Mouse (Mus musculus) brain, embryonic 18.5 days (tissue): ENCODE data around the gene Fcrls.

Source experiments
- DNase-seq: peaks from one replicate; pipeline ENCODE4 v3.0.0-alpha.2; 2012; ENCODE audit warnings: low read depth, low spot score

Fcrls gene

GRCm38 (mm10) chr3:87263436-87263835 lies at the start of gene Fcrls:
Gene Fcrls, minus strand, starts transcription at chr3:87263738.
- DNase-seq = no peak

- no peak for DNase-seq
These were observed 46.4 kb upstream of the Fcrls start for GRCm38 (mm10) chr3:87309922-87310321.

GRCm38 (mm10) chr3:87299901-87300300 lies 36.4 kb upstream of the Fcrls start:
- DNase-seq = no peak

GRCm38 (mm10) chr3:87274372-87274771 lies 10.8 kb upstream of the Fcrls start:
- DNase-seq = no peak

- no peak for DNase-seq
These were observed 3.0 kb upstream of the Fcrls start for GRCm38 (mm10) chr3:87266581-87266980.

- no peak for DNase-seq
These were observed 8.3 kb downstream of the Fcrls start for GRCm38 (mm10) chr3:87255239-87255638.

GRCm38 (mm10) chr3:87249571-87249970 lies 14.0 kb downstream of the Fcrls start:
- DNase-seq = no peak

- DNase-seq = no peak
These were observed 16.2 kb downstream of the Fcrls start for GRCm38 (mm10) chr3:87247292-87247691.

- DNase-seq = peak; percentile 34
These were observed 19.9 kb downstream of the Fcrls start for GRCm38 (mm10) chr3:87243654-87244053.

- DNase-seq = no peak
These were observed 22.6 kb downstream of the Fcrls start for GRCm38 (mm10) chr3:87240909-87241308.

- DNase-seq = no peak
These were observed 39.9 kb downstream of the Fcrls start for GRCm38 (mm10) chr3:87223636-87224035.

GRCm38 (mm10) chr3:87222346-87222745 lies 41.2 kb downstream of the Fcrls start:
- no peak for DNase-seq

- DNase-seq = no peak
These were observed 48.4 kb downstream of the Fcrls start for GRCm38 (mm10) chr3:87215176-87215575.

GRCm38 (mm10) chr3:87214221-87214864 lies 49.2 kb downstream of the Fcrls start:
- no peak for DNase-seq

GRCm38 (mm10) chr3:87206336-87207075 lies 57.0 kb downstream of the Fcrls start:
- DNase-seq = no peak
